Mouse (Mus musculus) kidney, adult 8-10 months (tissue): Measurements from ENCODE around the gene Lenep.

Experiments used
- DNase-seq, 2 experiments: peaks; one replicate each; pipeline ENCODE4 v3.0.0; 2022

The Lenep gene

GRCm38 (mm10) chr3:89367338-89367737, 35.3 kb downstream of the Lenep start:
- DNase-seq, result no peak

GRCm38 (mm10) chr3:89365486-89366414, 36.8 kb downstream of the Lenep start:
- no peak for DNase-seq

DNA sequence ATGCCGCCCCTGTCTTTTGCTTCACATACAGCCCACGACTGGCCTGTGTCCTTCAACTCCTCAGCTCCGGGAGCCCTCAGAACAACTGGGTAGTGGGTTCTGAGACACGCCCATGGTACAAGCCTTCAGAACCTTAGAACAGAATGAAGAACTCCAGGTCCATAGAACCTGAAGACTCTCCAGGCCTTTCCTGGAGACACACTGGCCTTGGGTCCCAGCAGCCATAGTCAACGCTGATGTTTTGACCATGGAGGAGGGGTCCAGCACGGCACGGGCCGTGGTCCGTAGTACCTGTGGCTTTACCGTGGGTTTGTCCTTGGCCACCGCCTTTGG, 37.5 kb downstream of the Lenep start, which contains the start of gene Dcst1:
TSS of gene Dcst1 (minus strand) at position 101 of the 333 bp plus-strand sequence.
- no peak for DNase-seq

GRCm38 (mm10) chr3:89364631-89365030, 38.0 kb downstream of the Lenep start:
- DNase-seq, result no peak

- DNase-seq, result no peak
Observed at GRCm38 (mm10) chr3:89361675-89362074, 40.9 kb downstream of the Lenep start, which contains the start of gene Dcst2. Gene Dcst2, plus strand, starts transcription at chr3:89361975.

DNA sequence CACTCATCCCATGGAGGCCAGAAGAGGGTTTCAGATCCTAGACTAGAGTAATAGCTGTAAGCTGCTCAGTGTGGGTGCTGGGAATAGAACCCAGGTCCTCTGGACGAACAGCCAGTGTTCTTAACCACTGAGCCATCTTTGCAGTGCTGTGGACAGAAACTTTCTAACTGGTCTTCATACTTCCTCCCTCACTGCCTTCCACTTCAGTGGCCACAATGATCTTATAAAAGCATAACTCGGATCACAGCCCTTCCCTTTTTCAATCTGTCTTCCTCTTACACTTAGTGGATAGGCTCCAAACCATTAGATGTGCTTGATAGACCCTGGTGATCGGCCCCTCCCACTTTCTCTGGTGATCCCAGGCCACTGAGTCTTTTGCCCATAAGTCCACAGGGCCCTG, 42.4 kb downstream of the Lenep start:
- no peak for DNase-seq

GRCm38 (mm10) chr3:89359630-89360029, 43.0 kb downstream of the Lenep start:
- no peak for DNase-seq

DNA sequence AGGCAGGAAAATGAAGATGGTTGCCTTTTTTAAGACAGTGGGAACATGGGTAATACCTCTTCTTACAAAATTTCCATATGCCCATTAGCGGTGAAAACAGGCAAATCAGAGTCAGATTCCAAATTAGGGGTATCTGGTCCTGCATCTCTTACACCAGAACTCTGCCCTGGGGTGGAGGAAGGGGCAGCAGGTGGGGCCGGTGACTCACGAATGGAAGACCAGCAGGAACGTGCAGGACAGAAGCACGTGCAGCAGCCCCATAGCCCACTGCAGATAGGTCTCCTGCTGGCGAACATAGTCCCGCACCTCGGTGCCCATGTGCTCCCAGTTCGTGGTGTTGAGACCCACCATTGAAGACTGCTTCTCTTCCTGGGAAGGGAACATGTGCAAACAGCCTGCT, 46.6 kb downstream of the Lenep start:
- DNase-seq, result no peak

- peak; percentile 65 to 70 for DNase-seq
Observed at GRCm38 (mm10) chr3:89355512-89355902, 47.1 kb downstream of the Lenep start.

DNA sequence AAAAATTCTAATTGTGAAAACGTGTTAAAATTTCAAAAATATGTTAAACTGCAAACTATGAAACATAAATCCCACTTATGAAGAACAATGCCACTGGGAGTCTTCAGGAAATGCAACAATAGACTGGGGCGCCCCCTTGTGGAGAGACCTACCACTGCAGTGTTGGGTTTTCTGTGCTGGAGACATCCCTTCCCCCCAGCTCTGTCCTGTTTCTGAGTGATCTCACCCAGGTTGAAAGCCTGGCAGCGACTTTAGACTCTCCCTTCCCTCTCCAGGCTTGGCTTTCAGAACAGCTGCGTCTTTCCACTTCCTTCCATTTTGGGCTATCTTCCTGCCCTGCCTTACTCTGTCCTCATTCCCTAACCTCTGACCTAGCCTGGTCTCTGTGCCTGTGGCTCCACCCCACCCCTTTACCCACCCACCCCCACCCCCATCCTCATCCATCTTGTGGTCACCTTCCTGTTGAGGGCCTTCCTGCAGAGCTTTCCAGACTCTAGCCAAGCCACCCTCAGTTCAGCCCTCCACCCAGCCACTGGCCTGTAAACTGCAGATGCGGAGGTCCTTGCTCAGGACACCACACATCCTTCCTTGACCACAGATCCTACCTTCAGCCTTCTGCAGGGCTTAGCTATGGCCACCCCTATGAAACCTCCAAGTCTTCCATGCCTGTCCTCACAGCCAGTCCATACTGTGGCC, 47.6 kb downstream of the Lenep start:
- peak; percentile 85 to 94 for DNase-seq

DNA sequence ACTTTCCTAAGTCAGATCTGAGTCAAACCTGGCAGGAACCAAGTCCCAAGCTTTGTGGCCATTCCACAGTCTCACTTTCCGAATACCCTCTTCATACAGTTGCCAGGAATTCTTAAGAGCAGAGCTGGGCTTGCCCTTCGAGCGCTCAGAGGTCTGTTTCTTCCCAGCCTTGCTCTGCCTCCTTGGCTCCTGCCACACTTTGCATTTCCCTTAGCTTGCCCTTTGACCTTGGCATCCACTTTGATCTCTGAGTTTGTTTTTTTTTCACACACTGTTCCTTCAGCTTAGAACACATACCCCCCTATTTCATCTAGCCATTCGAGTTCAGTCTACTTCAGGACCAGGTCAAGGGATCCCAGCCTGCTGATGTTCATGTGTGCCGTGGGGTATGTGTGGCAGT, 51.3 kb downstream of the Lenep start:
- peak; percentile 65 to 66 for DNase-seq
